Mouse (Mus musculus): ENCODE data around the gene Tmbim4.

DNA sequence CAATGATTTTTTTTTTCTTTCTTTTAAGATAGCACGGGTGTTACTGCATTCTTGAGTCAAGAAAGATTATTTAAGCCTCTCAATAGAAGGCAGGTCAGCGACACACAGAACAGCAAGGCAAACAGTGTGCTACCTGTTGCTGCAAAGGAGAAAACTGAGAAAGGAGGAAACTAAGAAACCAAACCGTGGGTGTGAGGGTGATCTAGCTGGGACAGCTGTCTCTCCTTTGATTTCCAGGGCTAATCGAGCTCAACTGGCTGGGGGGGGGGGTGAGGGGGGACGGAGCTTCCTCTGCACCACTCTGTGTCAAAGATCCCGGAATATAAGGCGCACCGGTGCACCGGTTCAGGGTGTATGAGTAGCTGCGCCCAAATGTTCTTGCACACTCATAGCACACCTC lies 32.3 kb upstream of the Tmbim4 start:
- TF ChIP-seq CTCF (IDR thresholded peaks at IDR 0.05; ENCODE audit: low read depth, low read length) (no peak), GATA2 (IDR thresholded peaks at IDR 0.05; ENCODE audit: borderline replicate concordance, low read depth, low read length) (no peak), TAL1 (conservative IDR thresholded peaks at IDR 0.05; ENCODE audit: low read depth, low read length) (no peak; the same call in 1 of the 2 replicates), GATA1 (IDR thresholded peaks at IDR 0.05; ENCODE audit: borderline replicate concordance, low read length) (no peak), POLR2AphosphoS5 (IDR thresholded peaks at IDR 0.05; ENCODE audit: insufficient replicate concordance, low read depth, low read length) (no peak)

Measured in G1E (cell line).